Comparison of ENCODE assay signal across 17 mouse cellular contexts in genomic region chr9:123489727-123490343, GRCm38 (mm10). TPM values are rescaled to one million over a fixed set of nuclear protein-coding genes. Genes with fewer than 3 reads are reported as not detected.
DNase-seq lines count a peak whose midpoint lies in the region; ATAC-seq and TF ChIP-seq lines count a peak whose summit lies in the region.
"Had no signal": no experiment of that assay in that cellular context is flagged by ENCODE, and none has a peak within 500 bp of the region (broad histone marks: within the 10 kb centered on the region; RNA-seq: fewer than 3 reads in every experiment).

No protein-coding gene starts in this region.

- no peak for TF ChIP-seq CTCF in gastrocnemius, adult 2 months (IDR thresholded peaks at IDR 0.05)
- no peak for TF ChIP-seq CTCF in heart, postnatal 0 days (IDR thresholded peaks at IDR 0.05; ENCODE audit: low read depth)

- DNase-seq in gastrocnemius, adult 2 months: peak; percentile 84
- DNase-seq in gastrocnemius, postnatal 4 days (ENCODE audit: low spot score in 2 of 2): no peak
- DNase-seq in kidney, adult 8-10 months: no peak
- DNase-seq in heart, postnatal 0 days (ENCODE audit: low spot score): no peak
- no peak for DNase-seq in right cerebral cortex, postnatal 14 days
- no peak for DNase-seq in layer of hippocampus, adult 9-11 months
- DNase-seq: adrenal gland, postnatal 25 days; B cell, adult 2 months; cerebellum, postnatal 25 days; kidney, adult 9 months; lung, adult 18-20 months; right cerebral cortex, adult 18-20 months; thymus, adult 2 months had no signal

- no peak for TF ChIP-seq EP300 in heart, postnatal 0 days (IDR thresholded peaks at IDR 0.05; ENCODE audit: low read depth)

- peaks cover 48% of the 10 kb centered on the region for H3K4me1 ChIP-seq in kidney, embryonic 15.5 days
- peaks cover 83% of the 10 kb centered on the region for H3K4me1 ChIP-seq in heart, postnatal 0 days (ENCODE audit: control insufficient read depth, insufficient read depth)

- H3K27me3 ChIP-seq in kidney, embryonic 15.5 days: no peaks in the 10 kb centered on the region
- no peaks in the 10 kb centered on the region for H3K27me3 ChIP-seq in heart, postnatal 0 days (ENCODE audit: control insufficient read depth, insufficient read depth, low read length)
- H3K27me3 ChIP-seq: embryonic facial prominence, embryonic 12.5 days had no signal

- no peak overlapping the region for H3K9ac ChIP-seq in kidney, embryonic 15.5 days
- H3K9ac ChIP-seq in heart, postnatal 0 days (replicated peaks; ENCODE audit: low read depth, low read length): no peak overlapping the region
- H3K9ac ChIP-seq: embryonic facial prominence, embryonic 12.5 days; hindbrain, embryonic 14.5 days had no signal

- H3K4me2 ChIP-seq in kidney, embryonic 15.5 days: no peak overlapping the region
- no peak overlapping the region for H3K4me2 ChIP-seq in heart, postnatal 0 days (ENCODE audit: low read depth, low read length)
- H3K4me2 ChIP-seq: embryonic facial prominence, embryonic 12.5 days; hindbrain, embryonic 14.5 days had no signal

- 40% methylated on average over 9 of the region's 9 CpGs for WGBS in kidney, embryonic 15.5 days
- 43% methylated on average over 9 of the region's 9 CpGs for WGBS in heart, postnatal 0 days

- peaks cover 24% of the 10 kb centered on the region for H3K36me3 ChIP-seq in kidney, embryonic 15.5 days
- H3K36me3 ChIP-seq in heart, postnatal 0 days (replicated peaks; ENCODE audit: control insufficient read depth, insufficient read depth, low read length): peaks cover 9% of the 10 kb centered on the region

- intact Hi-C loops in gastrocnemius, adult 2 months (cut with DNase I): no loop called here

- ATAC-seq in kidney, embryonic 15.5 days (replicated peaks; ENCODE audit: low FRiP score): peak; percentile 38; the same call in 1 of the 2 replicates
- 0 out of 2 replicates have a peak, but pooled peaks have one; percentile 21 for ATAC-seq in common myeloid progenitor, adult 5-6 weeks (replicated peaks; ENCODE audit: low read depth, poor library complexity, severe bottlenecking)
- ATAC-seq in heart, postnatal 0 days (ENCODE audit: insufficient read depth, low read depth): no peak

- peak overlapping the region; percentile 51 for H3K4me3 ChIP-seq in gastrocnemius, adult 2 months
- H3K4me3 ChIP-seq in kidney, embryonic 15.5 days (replicated peaks): no peak overlapping the region
- H3K4me3 ChIP-seq in heart, postnatal 0 days (ENCODE audit: low read depth, low read length): no peak overlapping the region
- H3K4me3 ChIP-seq: embryonic facial prominence, embryonic 12.5 days had no signal

- no peaks in the 10 kb centered on the region for H3K9me3 ChIP-seq in kidney, embryonic 15.5 days (replicated peaks)
- no peaks in the 10 kb centered on the region for H3K9me3 ChIP-seq in heart, postnatal 0 days (replicated peaks; ENCODE audit: control insufficient read depth, low read length)
- H3K9me3 ChIP-seq: embryonic facial prominence, embryonic 12.5 days had no signal

- peak overlapping the region; percentile 96 for H3K27ac ChIP-seq in gastrocnemius, adult 2 months
- peak overlapping the region; percentile 74 for H3K27ac ChIP-seq in kidney, embryonic 15.5 days
- H3K27ac ChIP-seq in heart, postnatal 0 days (ENCODE audit: low read depth): peak overlapping the region; percentile 84
- H3K27ac ChIP-seq: embryonic facial prominence, embryonic 12.5 days; hindbrain, embryonic 14.5 days had no signal

RNA-seq across cellular contexts. Expression of gene Limd1, which starts 11.3 kb away (rescaled TPM):
- total RNA-seq in gastrocnemius, adult 2 months (2021): 10 to 100 TPM; 31.5 to 41.1 TPM
- total RNA-seq in gastrocnemius, postnatal 4 days (2021): 10 to 100 TPM; 49.4 to 58.0 TPM
- 49.3 and 50.5 TPM in 2 replicates for polyA plus RNA-seq in kidney, embryonic 15.5 days (2015; fragmentation: Nextera tagmentation; extraction: Ambion mirVana)
- 21.6 and 30.0 TPM in 2 replicates for total RNA-seq in common myeloid progenitor, adult 5-6 weeks (2017)
- 128 and 143 TPM in 2 replicates for total RNA-seq in heart, postnatal 0 days (2014; rRNA removed; ENCODE audit: low replicate concordance)
- 40.2 and 42.4 TPM in 2 replicates for polyA plus RNA-seq in heart, postnatal 0 days (2015; fragmentation: Nextera tagmentation; extraction: Ambion mirVana)

RNA-seq across cellular contexts. Expression of gene Sacm1l, which starts 39.7 kb away (rescaled TPM):
- 10 to 100 TPM; 19.8 to 22.9 TPM for total RNA-seq in gastrocnemius, adult 2 months (2021)
- total RNA-seq in gastrocnemius, postnatal 4 days (2021): 10 to 100 TPM; 25.8 to 30.0 TPM
- 56.1 and 64.2 TPM in 2 replicates for polyA plus RNA-seq in kidney, embryonic 15.5 days (2015; fragmentation: Nextera tagmentation; extraction: Ambion mirVana)
- 45.9 and 53.1 TPM in 2 replicates for total RNA-seq in common myeloid progenitor, adult 5-6 weeks (2017)
- 29.9 and 32.9 TPM in 2 replicates for total RNA-seq in heart, postnatal 0 days (2014; rRNA removed; ENCODE audit: low replicate concordance)
- 36.4 and 38.9 TPM in 2 replicates for polyA plus RNA-seq in heart, postnatal 0 days (2015; fragmentation: Nextera tagmentation; extraction: Ambion mirVana)
